Mouse (Mus musculus): ENCODE data around the gene Uimc1. TPM values are rescaled to one million over a fixed set of nuclear protein-coding genes. Genes with fewer than 3 reads are reported as not detected.

Uimc1 gene
- 0.42 and 0.80 TPM in 2 replicates for polyA plus RNA-seq (2012; rRNA removed)

GRCm38 (mm10) chr13:55099726-55100478, at the start of gene Uimc1:
TSS of gene Uimc1 (minus strand) at chr13:55100300.

GRCm38 (mm10) chr13:55133448-55133847, 33.3 kb upstream of the Uimc1 start, which contains the start of gene Gm17617:
TSS of gene Gm17617 (minus strand) at chr13:55133548.

GRCm38 (mm10) chr13:55105045-55105952, 5.2 kb upstream of the Uimc1 start, which contains the start of gene Zfp346:
TSS of gene Zfp346 (plus strand) at chr13:55105311.

GRCm38 (mm10) chr13:55021194-55021779, 78.8 kb downstream of the Uimc1 start, which contains the start of gene Hk3:
TSS of gene Hk3 (minus strand) at chr13:55021385.

Other genes with a start within 250 kb of the Uimc1 start
- gene Unc5a, start 150.9 kb downstream of the Uimc1 start, polyA plus RNA-seq (2012; rRNA removed): 3.4 and 3.9 TPM in 2 replicates
- 0.78 and 0.80 TPM in 2 replicates for gene Hk3, start 78.9 kb downstream of the Uimc1 start, polyA plus RNA-seq (2012; rRNA removed)
- gene Zfp346, start 5.0 kb upstream of the Uimc1 start, polyA plus RNA-seq (2012; rRNA removed): 2.8 and 3.8 TPM in 2 replicates
- gene Gm17617, start 33.2 kb upstream of the Uimc1 start, polyA plus RNA-seq (2012; rRNA removed): not detected in 2 replicates
- 1.4 and 2.0 TPM in 2 replicates for gene Fgfr4, start 52.3 kb upstream of the Uimc1 start, polyA plus RNA-seq (2012; rRNA removed)
- gene Nsd1, start 109.5 kb upstream of the Uimc1 start, polyA plus RNA-seq (2012; rRNA removed): 2.2 and 4.8 TPM in 2 replicates
- 289 and 320 TPM in 2 replicates for gene Prelid1, start 220.2 kb upstream of the Uimc1 start, polyA plus RNA-seq (2012; rRNA removed)
- gene Rab24, start 221.6 kb upstream of the Uimc1 start, polyA plus RNA-seq (2012; rRNA removed): 34.2 and 43.9 TPM in 2 replicates
- 5.1 and 5.3 TPM in 2 replicates for gene Mxd3, start 229.5 kb upstream of the Uimc1 start, polyA plus RNA-seq (2012; rRNA removed)

Data from stomach, adult 2 months (tissue).